Comparison of ENCODE assay signal across 8 mouse cellular contexts in the genomic region with DNA sequence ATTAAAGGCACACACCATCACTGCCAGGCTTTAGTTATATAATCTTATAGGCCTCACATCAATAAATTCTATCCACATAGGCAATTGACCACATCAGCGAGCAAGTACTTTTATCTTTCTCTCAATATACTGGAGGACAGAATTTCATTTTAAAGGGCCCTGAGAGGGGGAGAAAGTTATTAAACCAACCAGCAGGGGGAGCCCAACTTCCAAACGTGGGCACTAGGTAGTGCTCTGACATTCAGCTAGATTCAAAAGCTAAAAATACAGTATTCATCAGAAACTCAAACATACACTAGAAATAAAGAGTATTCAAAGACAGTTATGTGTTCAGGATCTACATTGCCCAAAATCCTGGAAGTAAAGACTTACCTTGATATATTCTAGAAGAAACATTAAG.
DNase-seq lines count a peak whose midpoint lies in the region; ATAC-seq lines count a peak whose summit lies in the region.

No protein-coding gene starts in this region.

- H3K4me1 ChIP-seq in kidney, embryonic 16.5 days (ENCODE audit: insufficient read depth, low read length): no peaks in the 10 kb centered on the region
- H3K4me1 ChIP-seq in liver, embryonic 11.5 days (replicated peaks; ENCODE audit: control insufficient read depth, insufficient read depth, low read length): no peaks in the 10 kb centered on the region
- H3K4me1 ChIP-seq in neural tube, embryonic 13.5 days (replicated peaks): peaks cover 7% of the 10 kb centered on the region; the same call in 1 of the 2 replicates

- DNase-seq in 416B (ENCODE audit: low read depth): peak; percentile 51
- peak; percentile 88 for DNase-seq in NIH3T3 (ENCODE audit: low read depth)
- peak; percentile 88 for DNase-seq in cerebellum, adult 9-10 months
- peak; percentile 60 to 86 for DNase-seq in frontal cortex, postnatal 36 days (ENCODE audit: low spot score in 2 of 2)
- DNase-seq in liver, embryonic 11.5 days (ENCODE audit: low spot score): peak; percentile 37
- DNase-seq in thymus, postnatal 25 days: peak; percentile 51

- no peak overlapping the region for H3K27ac ChIP-seq in kidney, embryonic 16.5 days (ENCODE audit: low read length)
- H3K27ac ChIP-seq in liver, embryonic 11.5 days (ENCODE audit: low read depth, low read length): no peak overlapping the region
- no peak overlapping the region for H3K27ac ChIP-seq in neural tube, embryonic 13.5 days (replicated peaks)

- WGBS in kidney, embryonic 16.5 days: 16% methylated on average over 2 of the region's 2 CpGs
- WGBS in liver, embryonic 11.5 days: 9% methylated on average over 2 of the region's 2 CpGs
- 18% methylated on average over 2 of the region's 2 CpGs for WGBS in neural tube, embryonic 13.5 days

- H3K9ac ChIP-seq in kidney, embryonic 16.5 days (replicated peaks; ENCODE audit: low read length): no peak overlapping the region
- H3K9ac ChIP-seq in liver, embryonic 11.5 days (ENCODE audit: low read depth, low read length): no peak overlapping the region
- no peak overlapping the region for H3K9ac ChIP-seq in neural tube, embryonic 13.5 days

- no peak overlapping the region for H3K4me3 ChIP-seq in kidney, embryonic 16.5 days (ENCODE audit: low read length)
- H3K4me3 ChIP-seq in liver, embryonic 11.5 days (ENCODE audit: low read depth, low read length): no peak overlapping the region
- no peak overlapping the region for H3K4me3 ChIP-seq in neural tube, embryonic 13.5 days

- ATAC-seq in kidney, embryonic 16.5 days (ENCODE audit: low FRiP score, low TSS enrichment): peak; percentile 67; the same call in 1 of the 2 replicates
- no peak; the same call in 1 of the 2 replicates for ATAC-seq in liver, embryonic 11.5 days (replicated peaks; ENCODE audit: low FRiP score)
- ATAC-seq in neural tube, embryonic 13.5 days (ENCODE audit: low read depth): 0 out of 2 replicates have a peak, but pooled peaks have one; percentile 71

- H3K9me3 ChIP-seq in kidney, embryonic 16.5 days (ENCODE audit: low read length): no peaks in the 10 kb centered on the region
- no peaks in the 10 kb centered on the region for H3K9me3 ChIP-seq in liver, embryonic 11.5 days (ENCODE audit: control insufficient read depth, low read length)
- H3K9me3 ChIP-seq in neural tube, embryonic 13.5 days: no peaks in the 10 kb centered on the region

- H3K36me3 ChIP-seq in kidney, embryonic 16.5 days (ENCODE audit: insufficient read depth, low read length): no peaks in the 10 kb centered on the region
- no peaks in the 10 kb centered on the region for H3K36me3 ChIP-seq in liver, embryonic 11.5 days (ENCODE audit: control insufficient read depth, insufficient read depth, low read length)
- H3K36me3 ChIP-seq in neural tube, embryonic 13.5 days: no peaks in the 10 kb centered on the region

- H3K27me3 ChIP-seq in kidney, embryonic 16.5 days (ENCODE audit: insufficient read depth, low read length): no peaks in the 10 kb centered on the region
- no peaks in the 10 kb centered on the region for H3K27me3 ChIP-seq in liver, embryonic 11.5 days (replicated peaks; ENCODE audit: control insufficient read depth, insufficient read depth, low read length)
- no peaks in the 10 kb centered on the region for H3K27me3 ChIP-seq in neural tube, embryonic 13.5 days

- no peak overlapping the region for H3K4me2 ChIP-seq in kidney, embryonic 16.5 days (replicated peaks; ENCODE audit: low read depth, low read length)
- H3K4me2 ChIP-seq in liver, embryonic 11.5 days: no peak overlapping the region
- H3K4me2 ChIP-seq in neural tube, embryonic 13.5 days: no peak overlapping the region

Comparison
In these comparisons a context has a peak if more than half of its experiments do, and no peak if none do; other contexts are left out.
1. DNase-seq: peak in every context shown above with its lines; median percentile 88 in NIH3T3; 88 in cerebellum, adult 9-10 months; 73 in frontal cortex, postnatal 36 days; 51 in 416B; 51 in thymus, postnatal 25 days; 37 in liver, embryonic 11.5 days.